Mouse (Mus musculus): Measurements from ENCODE around the gene Gm45716. TPM values are rescaled to one million over a fixed set of nuclear protein-coding genes. Genes with fewer than 3 reads are reported as not detected.
A peak's percentile ranks its signal among the peaks of the same experiment; 100 is the strongest.

The Gm45716 gene
- polyA plus RNA-seq, 1 experiment from 2014 or later = 9.8 TPM

- no peaks in the 10 kb centered on the region for H3K4me1 ChIP-seq (ENCODE audit: control insufficient read depth, insufficient read depth, low read length)
- 54% methylated on average over 20 of the region's 20 CpGs for whole genome bisulfite sequencing
- no peak overlapping the region for H3K9ac ChIP-seq (ENCODE audit: low read depth, low read length)
- H3K4me3 ChIP-seq (ENCODE audit: low read length) = peak overlapping the region; percentile 11; the same call in 1 of the 2 replicates
- no peaks in the 10 kb centered on the region for H3K9me3 ChIP-seq (ENCODE audit: control insufficient read depth, low read length)
- no peaks in the 10 kb centered on the region for H3K36me3 ChIP-seq (ENCODE audit: control insufficient read depth, insufficient read depth, low read length)
- H3K27me3 ChIP-seq (ENCODE audit: control insufficient read depth, insufficient read depth, low read length) = 0 out of 2 replicates have a peak, but pooled peaks cover 2% of the 10 kb centered on the region
- peak overlapping the region; percentile 46 for H3K4me2 ChIP-seq (replicated peaks; ENCODE audit: low read depth, low read length)
- H3K27ac ChIP-seq (ENCODE audit: low read depth, low read length) = no peak overlapping the region
- 0 out of 2 replicates have a peak, but pooled peaks have one; percentile 51 for ATAC-seq (ENCODE audit: low FRiP score, low TSS enrichment)
Observed at GRCm38 (mm10) chr11:90169200-90170013, 18.1 kb upstream of the Gm45716 start.

GRCm38 (mm10) chr11:90170014-90170320 is 17.5 kb upstream of the Gm45716 start:
- peak; percentile 79; the same call in 1 of the 2 replicates for ATAC-seq (ENCODE audit: low FRiP score, low TSS enrichment)

GRCm38 (mm10) chr11:90172331-90172730 is 15.2 kb upstream of the Gm45716 start:
- no peak overlapping the region for H3K9ac ChIP-seq (ENCODE audit: low read depth, low read length)
- H3K9me3 ChIP-seq (ENCODE audit: control insufficient read depth, low read length) = no peaks in the 10 kb centered on the region
- no peak overlapping the region for H3K27ac ChIP-seq (ENCODE audit: low read depth, low read length)
- H3K4me1 ChIP-seq (ENCODE audit: control insufficient read depth, insufficient read depth, low read length) = no peaks in the 10 kb centered on the region
- WGBS = 90% methylated on average over 6 of the region's 6 CpGs
- no peaks in the 10 kb centered on the region for H3K36me3 ChIP-seq (ENCODE audit: control insufficient read depth, insufficient read depth, low read length)
- H3K4me3 ChIP-seq (ENCODE audit: low read length) = no peak overlapping the region
- H3K27me3 ChIP-seq (ENCODE audit: control insufficient read depth, insufficient read depth, low read length) = no peaks in the 10 kb centered on the region
- ATAC-seq (ENCODE audit: low FRiP score, low TSS enrichment) = no peak
- no peak overlapping the region for H3K4me2 ChIP-seq (replicated peaks; ENCODE audit: low read depth, low read length)

More at GRCm38 (mm10) chr11:90170014-90170320, 17.5 kb upstream of the Gm45716 start:
- Histone ChIP-seq H3K4me1 (ENCODE audit: control insufficient read depth, insufficient read depth, low read length) (no peaks in the 10 kb centered on the region), H3K4me2 (replicated peaks; ENCODE audit: low read depth, low read length) (peak overlapping the region; percentile 46), H3K4me3 (ENCODE audit: low read length) (peak overlapping the region; percentile 11; the same call in 1 of the 2 replicates), H3K27me3 (ENCODE audit: control insufficient read depth, insufficient read depth, low read length) (0 out of 2 replicates have a peak, but pooled peaks cover 2% of the 10 kb centered on the region), H3K27ac (ENCODE audit: low read depth, low read length) (no peak overlapping the region), H3K9me3 (ENCODE audit: control insufficient read depth, low read length) (no peaks in the 10 kb centered on the region), H3K36me3 (ENCODE audit: control insufficient read depth, insufficient read depth, low read length) (no peaks in the 10 kb centered on the region), H3K9ac (ENCODE audit: low read depth, low read length) (no peak overlapping the region)
- WGBS = 2% methylated on average over 7 of the region's 7 CpGs

GRCm38 (mm10) chr11:90175634-90176300 is 11.7 kb upstream of the Gm45716 start:
- no peaks in the 10 kb centered on the region for H3K4me1 ChIP-seq (ENCODE audit: control insufficient read depth, insufficient read depth, low read length)
- H3K9ac ChIP-seq (ENCODE audit: low read depth, low read length) = no peak overlapping the region
- H3K36me3 ChIP-seq (ENCODE audit: control insufficient read depth, insufficient read depth, low read length) = no peaks in the 10 kb centered on the region
- no peak overlapping the region for H3K27ac ChIP-seq (ENCODE audit: low read depth, low read length)
- no peaks in the 10 kb centered on the region for H3K27me3 ChIP-seq (ENCODE audit: control insufficient read depth, insufficient read depth, low read length)
- H3K4me3 ChIP-seq (ENCODE audit: low read length) = no peak overlapping the region
- no peak overlapping the region for H3K4me2 ChIP-seq (replicated peaks; ENCODE audit: low read depth, low read length)
- no peaks in the 10 kb centered on the region for H3K9me3 ChIP-seq (ENCODE audit: control insufficient read depth, low read length)
- no peak for ATAC-seq (ENCODE audit: low FRiP score, low TSS enrichment)
- 87% methylated on average over 14 of the region's 14 CpGs for WGBS

GRCm38 (mm10) chr11:90177389-90177788 is 10.1 kb upstream of the Gm45716 start:
- no peak overlapping the region for H3K4me3 ChIP-seq (ENCODE audit: low read length)
- H3K36me3 ChIP-seq (ENCODE audit: control insufficient read depth, insufficient read depth, low read length) = no peaks in the 10 kb centered on the region
- no peak overlapping the region for H3K9ac ChIP-seq (ENCODE audit: low read depth, low read length)
- no peaks in the 10 kb centered on the region for H3K27me3 ChIP-seq (ENCODE audit: control insufficient read depth, insufficient read depth, low read length)
- H3K4me2 ChIP-seq (replicated peaks; ENCODE audit: low read depth, low read length) = no peak overlapping the region
- ATAC-seq (ENCODE audit: low FRiP score, low TSS enrichment) = no peak
- no peaks in the 10 kb centered on the region for H3K9me3 ChIP-seq (ENCODE audit: control insufficient read depth, low read length)
- H3K4me1 ChIP-seq (ENCODE audit: control insufficient read depth, insufficient read depth, low read length) = no peaks in the 10 kb centered on the region
- H3K27ac ChIP-seq (ENCODE audit: low read depth, low read length) = no peak overlapping the region
- 93% methylated on average over 6 of the region's 6 CpGs for WGBS

GRCm38 (mm10) chr11:90183361-90183760 is 4.1 kb upstream of the Gm45716 start:
- H3K9ac ChIP-seq (ENCODE audit: low read depth, low read length) = no peak overlapping the region
- WGBS = 25% methylated on average over 2 of the region's 2 CpGs
- no peak overlapping the region for H3K4me2 ChIP-seq (replicated peaks; ENCODE audit: low read depth, low read length)
- no peaks in the 10 kb centered on the region for H3K9me3 ChIP-seq (ENCODE audit: control insufficient read depth, low read length)
- H3K4me1 ChIP-seq (ENCODE audit: control insufficient read depth, insufficient read depth, low read length) = no peaks in the 10 kb centered on the region
- no peaks in the 10 kb centered on the region for H3K27me3 ChIP-seq (ENCODE audit: control insufficient read depth, insufficient read depth, low read length)
- H3K4me3 ChIP-seq (ENCODE audit: low read length) = no peak overlapping the region
- no peak for ATAC-seq (ENCODE audit: low FRiP score, low TSS enrichment)
- H3K27ac ChIP-seq (ENCODE audit: low read depth, low read length) = no peak overlapping the region
- H3K36me3 ChIP-seq (ENCODE audit: control insufficient read depth, insufficient read depth, low read length) = no peaks in the 10 kb centered on the region

- H3K27me3 ChIP-seq (ENCODE audit: control insufficient read depth, insufficient read depth, low read length) = no peaks in the 10 kb centered on the region
- no peaks in the 10 kb centered on the region for H3K36me3 ChIP-seq (ENCODE audit: control insufficient read depth, insufficient read depth, low read length)
- ATAC-seq (ENCODE audit: low FRiP score, low TSS enrichment) = no peak
- WGBS = 82% methylated on average over 4 of the region's 4 CpGs
- H3K27ac ChIP-seq (ENCODE audit: low read depth, low read length) = no peak overlapping the region
- H3K4me2 ChIP-seq (replicated peaks; ENCODE audit: low read depth, low read length) = no peak overlapping the region
- no peak overlapping the region for H3K4me3 ChIP-seq (ENCODE audit: low read length)
- no peak overlapping the region for H3K9ac ChIP-seq (ENCODE audit: low read depth, low read length)
- no peaks in the 10 kb centered on the region for H3K4me1 ChIP-seq (ENCODE audit: control insufficient read depth, insufficient read depth, low read length)
- H3K9me3 ChIP-seq (ENCODE audit: control insufficient read depth, low read length) = no peaks in the 10 kb centered on the region
Observed at GRCm38 (mm10) chr11:90184756-90185155, 2.7 kb upstream of the Gm45716 start.

GRCm38 (mm10) chr11:90190156-90190555 is 2.7 kb downstream of the Gm45716 start:
- no peaks in the 10 kb centered on the region for H3K27me3 ChIP-seq (ENCODE audit: control insufficient read depth, insufficient read depth, low read length)
- no peak overlapping the region for H3K9ac ChIP-seq (ENCODE audit: low read depth, low read length)
- ATAC-seq (ENCODE audit: low FRiP score, low TSS enrichment) = no peak
- H3K36me3 ChIP-seq (ENCODE audit: control insufficient read depth, insufficient read depth, low read length) = no peaks in the 10 kb centered on the region
- H3K9me3 ChIP-seq (ENCODE audit: control insufficient read depth, low read length) = no peaks in the 10 kb centered on the region
- H3K27ac ChIP-seq (ENCODE audit: low read depth, low read length) = no peak overlapping the region
- 93% methylated on average over 3 of the region's 3 CpGs for WGBS
- no peak overlapping the region for H3K4me3 ChIP-seq (ENCODE audit: low read length)
- H3K4me2 ChIP-seq (replicated peaks; ENCODE audit: low read depth, low read length) = no peak overlapping the region
- no peaks in the 10 kb centered on the region for H3K4me1 ChIP-seq (ENCODE audit: control insufficient read depth, insufficient read depth, low read length)

- Histone ChIP-seq H3K9ac (ENCODE audit: low read depth, low read length) (no peak overlapping the region), H3K36me3 (ENCODE audit: control insufficient read depth, insufficient read depth, low read length) (no peaks in the 10 kb centered on the region), H3K4me2 (replicated peaks; ENCODE audit: low read depth, low read length) (no peak overlapping the region), H3K27me3 (ENCODE audit: control insufficient read depth, insufficient read depth, low read length) (no peaks in the 10 kb centered on the region), H3K9me3 (ENCODE audit: control insufficient read depth, low read length) (no peaks in the 10 kb centered on the region), H3K4me1 (ENCODE audit: control insufficient read depth, insufficient read depth, low read length) (no peaks in the 10 kb centered on the region), H3K4me3 (ENCODE audit: low read length) (no peak overlapping the region), H3K27ac (ENCODE audit: low read depth, low read length) (no peak overlapping the region)
- 71% methylated on average over 1 of the region's 1 CpGs for WGBS
- no peak for ATAC-seq (ENCODE audit: low FRiP score, low TSS enrichment)
Observed at GRCm38 (mm10) chr11:90194946-90195345, 7.5 kb downstream of the Gm45716 start.
